Mouse (Mus musculus) layer of hippocampus, adult 8-10 months (tissue): ENCODE results near the gene Litaf. TPM values are rescaled to one million over a fixed set of nuclear protein-coding genes. Genes with fewer than 3 reads are reported as not detected.
"Not testable (repeated sequence)": the region's sequence is repeated elsewhere in the genome, so short reads cannot be mapped to it uniquely, and the experiment has no call there.

ENCODE experiments used
- DNase-seq, 2 experiments: peaks; one replicate each; pipeline ENCODE4 v3.0.0; 2022; ENCODE audit warnings: low spot score in 2 of 2
- total RNA-seq, 4 experiments: library from RNA; stranded (reverse); gene quantifications; 2 replicates each; pipeline ENCODE4 v1.2.4; 2022

Litaf gene
- total RNA-seq, 4 experiments from 2014 or later = 12.2 to 37.8 (median 21.5) TPM

DNA sequence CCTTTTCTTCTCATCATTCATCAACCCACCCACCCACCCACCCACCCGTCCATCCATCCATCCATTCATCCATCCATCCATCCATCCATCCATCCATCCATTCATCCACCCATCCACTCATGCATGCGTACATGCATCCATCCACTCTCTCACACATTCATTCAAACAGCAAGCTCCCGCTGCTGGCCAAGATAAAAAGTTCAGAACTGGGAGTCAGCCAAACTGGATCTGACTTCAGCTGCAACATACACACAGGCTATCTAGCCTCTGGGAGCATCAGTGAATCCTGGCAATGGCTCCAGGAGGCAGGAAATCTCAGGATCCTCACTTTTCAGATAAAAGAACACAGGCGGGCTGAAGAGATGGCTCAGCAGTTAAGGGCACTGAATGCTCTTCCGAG is 42.3 kb downstream of the Litaf start:
- no peak for DNase-seq

DNA sequence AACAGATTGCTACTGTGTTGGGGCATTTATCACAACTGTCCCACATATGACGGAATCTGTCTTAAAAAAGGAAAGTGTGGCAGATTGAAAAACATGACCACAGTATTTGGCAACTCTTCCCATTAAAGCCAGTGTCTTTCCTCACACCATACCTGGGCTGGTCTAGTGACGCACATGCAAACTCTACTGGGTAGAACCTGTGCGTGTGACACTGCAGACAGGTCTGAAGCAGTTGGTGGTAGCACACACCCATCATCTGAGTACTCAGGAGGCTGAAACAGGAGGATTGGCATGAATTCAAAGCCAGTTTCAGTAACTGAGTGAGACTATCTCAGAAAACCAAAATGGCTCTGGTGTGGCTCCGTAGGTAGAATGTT is 43.9 kb downstream of the Litaf start:
- no peak for DNase-seq

DNA sequence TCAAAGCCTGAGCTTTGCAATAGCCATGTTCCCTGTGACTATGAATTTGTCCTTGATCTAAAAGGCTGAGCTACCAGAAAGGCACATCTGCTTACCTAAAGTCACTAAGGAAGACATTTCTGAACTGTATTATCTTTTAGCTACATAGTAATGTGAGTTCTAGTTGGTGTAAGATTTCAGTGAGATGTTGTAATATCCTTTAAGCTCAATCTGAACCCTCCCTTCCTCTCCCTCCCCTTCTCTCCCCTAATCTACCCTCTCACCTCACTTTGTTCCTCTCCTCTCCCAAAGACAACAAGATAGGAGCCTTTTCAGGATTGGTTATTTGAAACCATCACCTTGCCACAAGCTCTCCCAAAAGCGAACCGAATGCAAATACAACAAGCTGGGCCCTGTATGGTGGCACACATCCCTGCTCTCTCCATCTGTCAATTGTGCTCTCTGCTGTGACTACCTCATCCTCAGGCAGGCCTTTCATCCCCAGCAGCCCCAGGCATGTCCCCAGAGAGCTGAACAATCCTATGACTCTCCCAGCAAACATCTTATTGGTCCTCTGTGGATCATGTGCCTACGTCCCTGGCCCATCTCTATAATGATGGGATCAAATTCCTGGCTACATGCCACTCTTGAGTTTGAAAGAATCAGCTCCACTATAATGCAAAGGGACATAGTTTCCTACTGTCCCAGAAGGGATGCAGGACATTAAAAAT is 44.4 kb downstream of the Litaf start:
- DNase-seq = no peak

DNA sequence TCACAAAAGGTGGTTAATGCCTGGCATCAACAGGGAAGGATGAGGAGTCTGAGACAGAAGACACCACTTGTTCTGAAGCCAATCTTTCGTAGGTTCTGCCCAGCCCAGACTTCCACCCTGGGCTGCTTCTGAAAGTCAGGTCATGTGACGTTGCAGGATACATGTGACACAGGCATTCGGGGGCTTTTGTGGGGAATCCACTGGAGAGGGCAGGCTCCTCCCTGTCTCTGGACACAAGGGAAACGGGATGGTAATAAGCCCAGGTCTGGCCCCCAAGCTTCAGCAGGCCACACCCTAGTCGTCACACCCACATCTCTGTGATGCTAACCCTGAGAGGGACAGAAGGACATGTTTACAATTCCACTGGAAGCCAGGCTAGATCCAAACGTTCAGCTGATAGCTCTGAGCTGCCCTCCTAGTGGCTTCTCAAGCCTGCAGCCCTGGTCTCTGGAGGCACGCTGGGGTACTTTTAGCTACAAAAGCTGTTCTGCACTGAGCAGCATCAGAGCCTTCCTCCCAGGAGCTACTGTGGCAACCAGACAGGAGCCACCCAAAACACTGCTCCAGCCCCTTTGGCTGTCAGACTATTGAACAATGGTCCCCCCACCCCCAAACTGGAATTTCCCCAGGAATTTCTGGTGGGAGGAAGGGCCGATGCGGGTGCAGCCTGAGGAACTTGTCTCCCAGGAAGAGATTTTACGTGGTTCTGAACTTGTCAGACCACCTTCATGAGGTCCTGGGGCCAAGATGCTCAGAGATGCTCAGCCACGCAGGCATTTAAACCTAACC is 48.0 kb downstream of the Litaf start:
- DNase-seq = no peak

DNA sequence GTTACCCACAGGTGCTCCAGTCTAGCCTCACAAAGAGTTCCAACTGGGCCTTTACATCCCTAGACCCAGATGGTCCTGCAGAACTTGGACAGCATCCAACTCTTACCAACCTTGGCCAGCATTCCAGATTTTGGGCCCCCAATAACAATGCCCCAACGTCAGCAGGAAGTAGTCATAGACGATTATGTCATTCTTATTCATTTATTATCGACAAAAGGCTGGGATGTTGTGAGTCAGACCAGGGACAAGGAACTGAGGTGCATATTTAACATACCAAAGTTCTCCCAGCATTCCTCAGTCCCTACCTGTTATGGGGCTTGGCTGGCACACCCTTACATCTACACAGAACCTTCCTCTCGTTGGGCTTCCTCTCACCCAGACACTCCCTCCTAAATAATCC is 49.6 kb downstream of the Litaf start:
- DNase-seq = no peak

DNA sequence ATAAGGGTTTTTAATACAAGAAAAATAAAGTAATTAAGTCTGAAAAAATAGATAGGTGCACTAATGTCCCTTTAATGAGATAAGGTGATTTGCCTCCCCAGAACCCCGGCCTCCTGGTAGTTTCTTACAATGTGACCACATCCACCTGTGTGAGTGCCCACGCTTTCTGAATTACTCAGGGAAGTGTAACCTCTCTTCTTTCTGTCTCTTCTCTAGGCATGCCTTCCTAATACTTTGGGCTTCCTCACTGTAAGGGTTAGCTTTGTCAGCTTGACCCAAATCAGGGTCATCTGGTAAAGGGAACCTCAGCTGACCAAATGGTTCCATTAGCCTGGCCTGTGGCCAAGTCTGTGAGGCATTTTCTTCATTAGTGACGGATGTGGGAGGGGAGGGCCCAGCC is 51.5 kb downstream of the Litaf start:
- no peak for DNase-seq

DNA sequence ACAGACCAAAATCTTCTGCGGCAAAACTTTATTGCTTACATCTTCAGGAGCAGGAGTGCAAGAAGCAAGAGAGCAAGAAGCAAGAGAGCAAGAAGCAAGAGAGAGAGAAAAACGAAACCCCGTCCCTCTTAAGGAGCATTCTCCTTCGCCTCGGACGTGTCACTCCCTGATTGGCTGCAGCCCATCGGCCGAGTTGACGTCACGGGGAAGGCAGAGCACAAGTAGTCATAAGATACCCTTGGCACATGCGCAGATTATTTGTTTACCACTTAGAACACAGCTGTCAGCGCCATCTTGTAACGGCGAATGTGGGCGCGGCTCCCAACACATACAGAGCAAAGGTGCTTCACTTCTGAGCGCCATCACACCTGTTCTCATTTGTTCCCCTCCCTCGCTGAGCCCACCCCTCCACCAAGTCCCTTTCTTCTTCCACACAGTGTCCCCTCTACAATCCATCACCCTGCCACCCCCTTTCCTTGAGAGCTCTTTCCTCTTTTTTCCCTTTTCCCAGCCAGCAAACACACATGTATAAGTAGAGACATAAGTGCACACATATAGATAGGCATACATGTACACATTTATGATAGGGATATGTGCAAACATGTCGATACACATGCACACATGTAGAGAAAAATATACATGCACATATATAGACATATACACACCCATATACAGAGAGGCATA is 52.4 kb downstream of the Litaf start:
- not testable (repeated sequence) for DNase-seq

DNA sequence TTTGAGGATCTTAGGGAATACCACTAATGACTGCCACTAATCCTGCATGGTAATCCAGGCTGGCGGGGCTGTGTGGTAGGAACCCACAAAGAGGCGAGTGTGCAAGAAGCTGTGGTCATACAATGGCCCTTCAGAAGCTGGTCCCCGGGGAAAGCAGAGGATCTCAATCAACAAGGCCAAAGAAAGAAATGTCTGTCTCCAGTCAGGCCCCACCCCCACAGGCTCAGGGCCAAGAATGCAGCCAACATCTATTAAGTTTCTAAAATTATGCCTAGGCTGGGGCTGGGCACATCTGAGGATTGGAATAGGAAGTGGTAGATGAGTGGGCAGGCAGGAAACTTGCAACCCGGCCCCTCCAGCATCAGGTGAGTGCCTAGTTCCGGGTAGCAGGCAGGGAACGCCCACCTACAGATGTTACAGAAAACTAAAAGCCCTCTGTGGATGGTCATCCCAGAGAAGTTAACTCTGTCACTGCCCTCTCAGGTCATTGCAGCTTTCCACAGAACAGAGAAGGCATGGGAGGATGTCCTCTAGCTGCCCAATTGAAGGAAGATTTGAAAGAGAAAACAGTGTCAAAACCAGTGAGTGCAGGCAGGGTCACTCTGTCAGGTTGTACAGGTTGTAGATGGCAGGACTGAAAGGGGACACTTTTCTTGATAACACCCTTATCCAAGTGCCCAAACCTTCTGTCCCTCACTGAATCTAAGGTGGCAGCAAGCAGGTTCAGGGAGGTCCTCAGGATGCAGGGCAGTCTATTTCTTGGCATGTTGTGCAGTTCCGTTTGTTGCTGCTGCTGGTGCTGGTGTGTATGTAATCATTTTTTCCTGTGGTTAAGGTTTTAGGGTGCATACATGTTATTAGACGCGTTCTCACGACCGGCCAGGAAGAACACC is 53.1 kb downstream of the Litaf start:
- peak; percentile 77 to 79 for DNase-seq

DNA sequence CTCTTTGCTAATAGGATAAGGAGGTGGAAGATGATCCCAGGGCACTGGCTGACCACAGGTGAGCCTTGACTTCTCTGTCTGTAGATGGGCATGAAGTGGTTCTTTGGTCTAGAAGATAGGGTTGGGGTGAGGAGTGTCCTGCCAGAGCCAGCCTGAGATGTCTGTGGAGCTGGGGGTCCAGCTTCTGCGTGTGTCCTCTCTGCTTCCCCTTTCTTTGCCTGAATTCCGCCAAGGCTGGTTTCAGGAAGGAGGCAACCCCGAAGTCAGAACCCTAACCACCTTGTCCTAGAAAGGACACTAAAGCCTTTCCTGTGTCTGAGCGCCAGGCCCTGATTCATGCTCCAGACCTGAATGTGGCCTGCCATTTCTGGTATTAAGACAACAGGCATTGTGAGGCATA is 54.0 kb downstream of the Litaf start:
- DNase-seq = no peak

DNA sequence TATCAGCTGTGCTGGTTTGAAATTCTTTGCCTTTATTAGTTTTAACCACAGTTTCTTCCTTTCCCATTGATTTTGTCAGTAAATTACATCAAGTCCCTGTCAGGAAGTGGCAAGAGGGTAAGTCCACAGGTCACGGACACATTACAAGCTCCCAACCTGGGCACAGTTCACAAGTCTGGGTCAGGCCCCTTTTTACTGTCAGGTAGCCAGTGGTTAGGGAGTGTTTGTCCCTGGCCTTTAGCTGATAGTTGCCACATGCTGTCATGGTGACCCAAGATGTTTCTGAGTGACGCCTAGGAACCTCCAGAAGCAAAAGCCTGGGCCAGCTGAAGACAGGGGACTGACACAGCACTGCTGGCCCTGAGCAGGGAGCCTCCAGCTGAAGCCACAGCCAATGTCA is 54.8 kb downstream of the Litaf start:
- DNase-seq = no peak

DNA sequence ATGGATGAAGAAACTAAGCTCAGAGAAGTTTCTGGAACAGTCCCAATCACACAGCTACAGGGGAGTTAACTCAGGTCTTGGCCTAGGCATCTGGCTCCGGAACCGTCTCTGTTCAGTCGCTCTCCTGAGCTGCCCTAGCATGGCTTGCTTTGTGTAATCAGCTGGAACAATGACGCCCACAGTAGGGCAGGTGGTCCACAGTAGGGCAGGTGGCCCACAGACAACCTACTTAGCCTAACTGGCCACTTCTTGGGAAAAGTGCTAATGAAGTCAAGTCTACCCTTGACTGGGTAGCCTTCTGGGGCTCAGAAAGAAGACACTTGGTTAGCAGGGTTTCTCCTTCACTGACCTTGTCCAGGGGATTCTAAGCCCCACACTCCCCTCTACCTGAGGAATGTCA is 55.7 kb downstream of the Litaf start:
- DNase-seq = no peak

DNA sequence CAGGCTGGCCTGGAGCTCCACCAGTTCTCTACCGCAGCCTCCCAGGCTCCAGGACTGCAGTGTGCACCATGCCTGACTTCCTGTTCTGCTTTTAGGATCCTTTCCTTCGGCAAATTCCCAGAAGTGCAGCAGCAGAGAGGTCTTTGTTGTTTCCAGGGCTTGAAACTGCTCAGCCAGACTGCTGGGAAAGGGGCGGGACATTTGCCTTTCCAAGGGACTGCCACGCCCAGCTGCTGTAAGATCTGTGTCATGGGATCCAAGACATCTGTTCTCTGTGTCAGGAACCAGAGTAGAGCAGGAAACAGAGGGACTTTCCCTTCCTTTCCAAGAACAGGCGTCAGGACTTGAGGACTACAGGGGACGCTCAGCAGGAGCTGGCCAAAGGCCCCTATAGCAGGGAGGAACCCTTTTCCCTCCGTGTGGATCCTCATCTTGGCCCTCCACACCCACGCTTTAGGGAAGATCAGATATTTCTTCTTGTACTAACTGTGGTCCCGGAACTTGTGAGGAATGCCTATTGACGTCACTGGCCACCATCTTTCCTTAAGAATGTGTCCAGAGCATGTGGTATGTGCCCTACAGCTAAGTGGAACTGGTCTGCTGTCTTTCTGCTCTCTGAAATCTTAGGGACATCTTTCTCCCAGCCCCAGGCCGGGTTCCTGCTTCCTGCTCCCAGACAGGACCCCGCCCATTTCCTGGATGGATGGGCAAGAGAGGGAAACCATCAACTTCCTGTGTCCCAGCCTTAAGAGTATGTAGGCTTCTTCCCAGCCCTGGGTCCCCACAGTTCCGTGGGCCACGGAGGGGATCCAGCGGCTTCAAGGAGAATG is 57.6 kb downstream of the Litaf start:
- peak; percentile 14 to 30 for DNase-seq

DNA sequence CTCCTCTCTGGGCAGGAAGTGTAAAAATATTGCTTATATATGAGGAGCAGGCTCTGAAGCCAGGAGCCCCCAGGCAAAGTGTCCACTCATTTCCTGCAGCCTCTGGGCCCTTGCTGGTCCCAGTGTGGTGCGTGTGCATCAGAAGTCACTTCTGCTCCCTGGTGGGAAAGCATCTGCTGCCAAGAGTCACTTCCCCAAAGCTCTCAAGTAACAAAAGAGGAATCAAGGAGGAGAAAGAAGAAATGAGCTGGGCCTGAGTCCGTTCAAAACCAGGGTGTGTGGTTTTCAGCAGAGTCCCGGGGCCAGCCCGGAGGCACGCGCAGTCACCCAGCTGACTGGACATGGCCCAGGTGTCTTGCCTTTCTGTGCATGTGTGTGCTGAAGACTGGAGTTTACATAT is 59.9 kb downstream of the Litaf start:
- DNase-seq = no peak

DNA sequence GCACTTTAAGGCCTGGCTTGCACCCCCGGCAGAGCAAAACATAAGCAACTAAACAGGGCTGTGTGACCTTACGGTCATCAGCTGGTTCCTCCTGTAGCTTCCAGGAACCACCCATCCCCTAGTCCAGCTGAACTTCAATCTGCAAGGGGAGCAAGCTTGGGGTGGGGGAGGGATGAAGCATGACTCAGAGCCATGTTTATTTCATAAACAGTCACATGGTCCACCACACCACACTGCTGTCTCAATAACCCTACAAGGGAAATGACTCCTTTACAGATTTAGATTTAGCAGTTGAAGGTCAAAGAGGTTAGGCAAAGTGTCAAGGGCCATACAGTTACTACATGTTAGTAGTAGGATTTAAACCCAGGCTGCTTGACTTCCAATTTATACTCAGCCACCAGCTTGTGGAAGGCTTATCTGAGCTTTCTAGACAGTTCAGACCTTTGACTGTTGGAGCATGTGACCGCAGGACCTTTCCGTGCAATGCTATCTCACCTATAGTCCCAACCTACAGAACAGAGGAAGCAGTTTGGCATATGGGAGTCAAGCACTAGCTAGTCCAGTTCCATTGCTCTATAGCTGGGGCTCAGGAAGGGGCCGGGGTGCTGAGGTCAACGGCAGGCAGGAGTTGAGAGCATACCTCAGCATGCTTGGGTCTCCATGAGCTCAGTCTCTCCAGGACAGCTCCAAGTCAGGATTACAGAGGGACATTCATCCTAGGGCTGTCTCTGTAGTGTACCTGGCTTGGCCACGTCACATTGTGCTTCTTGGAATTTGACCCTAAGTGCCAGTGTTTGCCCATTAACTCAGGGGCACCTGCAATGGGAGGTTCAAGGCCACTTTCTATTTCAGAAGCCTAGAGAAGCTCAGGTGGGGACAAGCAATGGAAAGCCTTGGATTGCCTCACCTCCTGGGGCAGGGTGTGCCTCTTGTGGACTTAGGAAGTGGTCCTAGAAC is 64.0 kb downstream of the Litaf start:
- DNase-seq = no peak

DNA sequence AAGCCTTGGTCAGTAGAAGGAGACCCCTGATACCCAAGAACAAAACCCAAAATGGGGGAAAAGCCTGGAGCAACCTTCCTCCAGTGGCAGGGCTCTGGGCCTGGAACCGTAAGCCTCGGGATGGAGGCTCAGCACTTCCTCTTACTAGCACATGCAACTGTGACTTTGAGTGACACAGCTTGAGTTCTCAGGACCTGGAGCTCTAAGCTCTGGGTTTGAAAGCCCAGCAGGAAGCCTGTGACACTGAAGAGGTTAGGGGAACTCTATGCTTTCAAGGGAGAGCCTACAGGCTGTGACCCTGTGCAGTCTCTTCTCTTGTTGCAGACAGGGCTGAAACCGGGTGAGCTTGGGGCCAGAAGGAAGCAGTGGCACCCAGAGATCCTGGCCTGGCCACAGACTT is 66.1 kb downstream of the Litaf start:
- no peak for DNase-seq

DNA sequence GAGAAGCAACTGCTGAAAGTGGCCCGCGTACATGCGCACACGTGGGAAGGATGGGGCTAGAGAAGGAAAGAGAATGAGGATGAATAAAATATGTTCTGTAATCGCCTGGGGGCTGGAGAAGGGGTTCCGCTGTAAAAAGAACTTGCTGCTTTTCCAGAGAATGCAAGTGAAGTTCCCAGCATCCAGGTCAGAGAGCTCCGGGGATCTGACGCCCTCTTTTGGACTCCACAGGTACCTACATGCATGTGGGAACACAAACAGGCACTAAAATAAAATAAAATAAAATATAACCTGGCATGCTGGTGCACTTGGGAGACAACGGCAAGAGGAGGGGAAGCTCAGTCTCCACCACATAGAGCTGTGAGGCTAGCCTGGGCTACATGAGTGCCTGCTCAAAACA is 67.7 kb downstream of the Litaf start:
- no peak for DNase-seq

DNA sequence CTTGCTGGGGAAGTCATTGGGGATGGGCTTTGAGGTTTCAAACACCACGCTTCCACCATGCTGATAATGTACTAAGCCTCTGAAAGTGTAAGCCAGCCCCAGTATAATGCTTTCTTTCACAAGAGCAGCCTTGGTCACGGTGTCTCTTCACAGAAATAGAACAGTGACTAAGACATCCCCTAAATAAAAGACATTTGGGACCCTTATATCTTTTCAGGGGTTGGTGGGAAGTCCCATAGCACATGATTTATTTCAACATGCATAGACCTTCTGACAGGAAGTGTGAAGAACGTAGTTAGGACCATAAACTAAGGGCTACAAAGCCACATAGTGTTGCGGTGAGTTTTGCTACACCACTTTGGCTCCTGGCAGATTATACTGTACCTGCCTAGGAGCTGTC is 69.4 kb downstream of the Litaf start:
- no peak for DNase-seq

DNA sequence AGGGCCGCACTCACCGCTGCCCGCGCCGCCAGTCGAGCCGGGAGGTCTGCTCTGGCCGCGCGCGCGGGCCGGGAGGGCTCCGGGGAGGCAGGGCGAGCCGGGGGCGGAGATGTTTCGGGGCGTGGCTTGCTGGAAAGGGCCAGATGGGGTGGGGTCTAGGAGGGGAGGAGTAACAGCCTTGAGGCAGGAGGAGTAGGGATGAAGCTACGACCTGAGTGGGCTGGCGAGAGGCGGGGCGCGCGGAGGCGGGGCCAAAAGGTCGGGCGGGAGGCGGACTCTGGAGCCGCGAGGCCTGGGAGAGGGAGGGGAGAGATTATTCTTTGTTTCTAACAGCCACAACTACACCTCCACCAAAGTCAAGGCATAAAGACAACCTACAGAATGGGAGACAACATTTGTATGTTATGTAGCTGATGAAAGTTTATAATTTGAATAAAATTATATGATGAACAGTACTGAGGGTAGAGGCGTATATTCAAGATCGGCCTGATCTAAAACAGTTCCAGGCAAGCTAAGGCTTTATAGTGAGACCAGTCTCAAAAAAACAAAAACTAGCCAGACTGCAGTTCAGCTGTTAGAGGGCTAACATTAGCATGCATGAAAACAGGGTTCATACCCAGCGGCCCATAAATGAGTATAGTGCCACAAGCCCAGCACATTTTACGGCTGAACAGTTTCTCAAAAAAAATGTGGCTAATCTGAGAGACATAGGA is 72.8 kb downstream of the Litaf start:
- peak; percentile 63 to 71 for DNase-seq
